Mouse (Mus musculus) inflammation-experienced regulatory T-cells (primary cell): ENCODE data around the gene Olfr525. TPM values are rescaled to one million over a fixed set of nuclear protein-coding genes. Genes with fewer than 3 reads are reported as not detected.

ENCODE experiments used
- polyA plus RNA-seq, 2 experiments: library from polyadenylated mRNA; unstranded; fragments of 100-300 nt; shearing (Covaris generic); gene quantifications; one replicate each; pipeline ENCODE4 v1.2.1; 2017

Olfr525 gene
- polyA plus RNA-seq, result 1 to 10 TPM in 1 of 2 experiments, under 1 TPM in 1; 0.36 to 1.1 TPM

GRCm38 (mm10) chr7:140320558-140320957, at the start of gene Olfr525:
Olfr525 (plus strand) TSS chr7:140320858.

GRCm38 (mm10) chr7:140333717-140334116, 13.1 kb downstream of the Olfr525 start, which contains the start of gene Olfr527:
Olfr527 (plus strand) TSS chr7:140334017.

GRCm38 (mm10) chr7:140361571-140361970, 40.9 kb downstream of the Olfr525 start, which contains the start of gene Olfr60:
Olfr60 (minus strand) TSS chr7:140361671.

GRCm38 (mm10) chr7:140376231-140376630, 55.6 kb downstream of the Olfr525 start, which contains the start of gene Olfr530:
Olfr530 (minus strand) TSS chr7:140376331.

Other genes with a start within 250 kb of the Olfr525 start
- under 1 TPM; 0.13 to 0.23 TPM for gene Caly, start 238.3 kb upstream of the Olfr525 start, polyA plus RNA-seq
- 1 to 10 TPM in 1 of 2 experiments, not detected in 1; 1.2 TPM for gene Prap1, start 227.5 kb upstream of the Olfr525 start, polyA plus RNA-seq
- gene Fuom, start 218.4 kb upstream of the Olfr525 start, polyA plus RNA-seq, result 10 to 100 TPM; 12.4 to 13.2 TPM
- 1 to 10 TPM; 4.2 to 4.9 TPM for gene Paox, start 205.1 kb upstream of the Olfr525 start, polyA plus RNA-seq
- gene Echs1, start 204.4 kb upstream of the Olfr525 start, polyA plus RNA-seq, result 10 to 100 TPM; 55.3 to 64.6 TPM
- gene Mtg1, start 183.3 kb upstream of the Olfr525 start, polyA plus RNA-seq, result 10 to 100 TPM; 31.9 to 43.1 TPM
- 1 to 10 TPM in 1 of 2 experiments, not detected in 1; 1.3 TPM for gene Sprn, start 166.0 kb upstream of the Olfr525 start, polyA plus RNA-seq
- under 1 TPM; 0.42 to 0.65 TPM for gene Olfr522, start 156.1 kb upstream of the Olfr525 start, polyA plus RNA-seq
- gene Olfr523, start 147.6 kb upstream of the Olfr525 start, polyA plus RNA-seq, result not detected
- under 1 TPM; 0.09 to 0.12 TPM for gene Olfr524, start 114.9 kb upstream of the Olfr525 start, polyA plus RNA-seq
- 1 to 10 TPM in 1 of 2 experiments, under 1 TPM in 1; 0.06 to 1.2 TPM for gene Cd163l1, start 102.6 kb upstream of the Olfr525 start, polyA plus RNA-seq
- 10 to 100 TPM in 1 of 2 experiments, under 1 TPM in 1; 0.19 to 12.3 TPM for gene 5830411N06Rik, start 73.6 kb upstream of the Olfr525 start, polyA plus RNA-seq
- gene Olfr527, start 13.2 kb downstream of the Olfr525 start, polyA plus RNA-seq, result not detected
- under 1 TPM; 0.30 to 0.80 TPM for gene Olfr60, start 40.8 kb downstream of the Olfr525 start, polyA plus RNA-seq
- gene Olfr530, start 55.5 kb downstream of the Olfr525 start, polyA plus RNA-seq, result under 1 TPM in 1 of 2 experiments, not detected in 1; 0.76 TPM
- under 1 TPM; 0.05 to 0.76 TPM for gene Olfr531, start 82.1 kb downstream of the Olfr525 start, polyA plus RNA-seq
- gene Olfr532, start 100.8 kb downstream of the Olfr525 start, polyA plus RNA-seq, result 1 to 10 TPM in 1 of 2 experiments, under 1 TPM in 1; 0.29 to 1.4 TPM
- gene Olfr533, start 142.5 kb downstream of the Olfr525 start, polyA plus RNA-seq, result under 1 TPM in 1 of 2 experiments, not detected in 1; 0.67 TPM
- gene Olfr535, start 163.4 kb downstream of the Olfr525 start, polyA plus RNA-seq, result under 1 TPM in 1 of 2 experiments, not detected in 1; 0.04 TPM
- not detected for gene Olfr536, start 186.5 kb downstream of the Olfr525 start, polyA plus RNA-seq
- not detected for gene Olfr538, start 247.0 kb downstream of the Olfr525 start, polyA plus RNA-seq